ENCODE assay signal across 11 mouse cellular contexts in the genomic region with DNA sequence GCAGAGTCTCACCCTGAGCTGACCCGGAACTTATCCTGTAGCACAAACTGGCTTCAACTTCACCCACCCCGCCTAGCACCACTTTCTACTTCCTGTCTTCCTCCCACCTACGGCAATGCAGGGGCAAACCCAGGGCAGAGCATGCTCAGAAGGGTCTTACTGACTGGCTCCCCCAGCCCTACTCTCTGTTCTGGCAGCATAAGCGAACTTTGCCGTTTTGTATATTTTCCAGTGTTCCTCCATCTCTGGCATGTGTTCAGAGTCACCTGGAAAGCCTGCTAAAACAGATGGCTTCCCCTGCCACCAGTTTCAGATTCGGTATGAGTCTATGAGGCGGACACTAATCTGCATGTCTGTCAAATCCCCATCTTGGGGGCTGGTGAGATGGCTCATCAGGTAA. TPM values are rescaled to one million over a fixed set of nuclear protein-coding genes. Genes with fewer than 3 reads are reported as not detected.
DNase-seq lines count a peak whose midpoint lies in the region; ATAC-seq lines count a peak whose summit lies in the region.
"Had no signal": no experiment of that assay in that cellular context is flagged by ENCODE, and none has a peak within 500 bp of the region (broad histone marks: within the 10 kb centered on the region; RNA-seq: fewer than 3 reads in every experiment).

No protein-coding gene starts in this region.

- no peaks in the 10 kb centered on the region for H3K36me3 ChIP-seq in kidney, embryonic 14.5 days (ENCODE audit: control insufficient read depth, insufficient read depth, low read length)
- H3K36me3 ChIP-seq in splenic B cell, adult 2 months (ENCODE audit: control insufficient read depth, insufficient read depth, low read length, poor library complexity, severe bottlenecking), result no peaks in the 10 kb centered on the region
- H3K36me3 ChIP-seq: limb, embryonic 15.5 days had no signal

- H3K4me1 ChIP-seq in kidney, embryonic 14.5 days (ENCODE audit: control insufficient read depth, insufficient read depth, low read length), result peaks cover 14% of the 10 kb centered on the region

- H3K27me3 ChIP-seq in kidney, embryonic 14.5 days (ENCODE audit: control insufficient read depth, insufficient read depth, low read length), result no peaks in the 10 kb centered on the region
- H3K27me3 ChIP-seq in splenic B cell, adult 2 months (ENCODE audit: control insufficient read depth, insufficient read depth, low read length, poor library complexity, severe bottlenecking), result no peaks in the 10 kb centered on the region
- H3K27me3 ChIP-seq: forebrain, embryonic 13.5 days; limb, embryonic 15.5 days had no signal

- H3K9me3 ChIP-seq in kidney, embryonic 14.5 days (ENCODE audit: control insufficient read depth, low read length), result no peaks in the 10 kb centered on the region
- H3K9me3 ChIP-seq: forebrain, embryonic 13.5 days; limb, embryonic 15.5 days had no signal

- H3K9ac ChIP-seq in kidney, embryonic 14.5 days (ENCODE audit: low read depth, low read length), result no peak overlapping the region
- H3K9ac ChIP-seq: forebrain, embryonic 13.5 days; limb, embryonic 15.5 days had no signal

- no peak overlapping the region for H3K4me3 ChIP-seq in kidney, embryonic 14.5 days (ENCODE audit: low read length)
- H3K4me3 ChIP-seq: forebrain, embryonic 13.5 days; limb, embryonic 15.5 days had no signal

- 62% methylated on average over 7 of the region's 7 CpGs for WGBS in kidney, embryonic 14.5 days

- H3K4me2 ChIP-seq in kidney, embryonic 14.5 days (replicated peaks; ENCODE audit: low read depth, low read length), result no peak overlapping the region
- H3K4me2 ChIP-seq: forebrain, embryonic 13.5 days; limb, embryonic 15.5 days had no signal

- no peak overlapping the region for H3K27ac ChIP-seq in kidney, embryonic 14.5 days (ENCODE audit: low read depth, low read length)
- H3K27ac ChIP-seq: forebrain, embryonic 13.5 days; limb, embryonic 15.5 days; macrophage had no signal

- no peak for ATAC-seq in kidney, embryonic 14.5 days (ENCODE audit: low FRiP score, low TSS enrichment)
- ATAC-seq: forebrain, embryonic 13.5 days had no signal

- peak; percentile 27 for DNase-seq in cerebellum, adult 11 months
- DNase-seq in cerebellum, postnatal 4 days (ENCODE audit: low spot score in 2 of 2), result no peak
- peak; percentile 21 for DNase-seq in kidney, postnatal 14 days
- peak; percentile 79 for DNase-seq in brain, adult 2 months (ENCODE audit: low read depth, low spot score)
- peak; percentile 86 for DNase-seq in splenic B cell, adult 2 months (ENCODE audit: low read depth, low spot score)
- no peak for DNase-seq in frontal cortex, adult 2 months (ENCODE audit: extremely low spot score in 1 of 2, low spot score in 1 of 2)
- no peak for DNase-seq in c-Kit-positive CD71-positive TER-119-positive erythroid progenitor cells, embryonic 14.5 days (ENCODE audit: low spot score)

RNA-seq across cellular contexts. Expression of gene Fam167b, which starts 2.0 kb away (rescaled TPM):
- 17.7 and 19.7 TPM in 2 replicates for polyA plus RNA-seq in kidney, embryonic 14.5 days (2014; fragmentation: Nextera tagmentation; extraction: Ambion mirVana)
- polyA plus RNA-seq in frontal cortex, adult 2 months (2012; rRNA removed), result 0.84 and 1.4 TPM in 2 replicates
- polyA plus RNA-seq: macrophage had no signal

RNA-seq across cellular contexts. Expression of gene Lck, which starts 6.9 kb away (rescaled TPM):
- 11.4 and 14.1 TPM in 2 replicates for polyA plus RNA-seq in kidney, embryonic 14.5 days (2014; fragmentation: Nextera tagmentation; extraction: Ambion mirVana)
- polyA plus RNA-seq in frontal cortex, adult 2 months (2012; rRNA removed), result 3.4 and 3.9 TPM in 2 replicates

RNA-seq across cellular contexts. Expression of gene Eif3i, which starts 20.1 kb away (rescaled TPM):
- 340 and 401 TPM in 2 replicates for polyA plus RNA-seq in kidney, embryonic 14.5 days (2014; fragmentation: Nextera tagmentation; extraction: Ambion mirVana)
- 215 and 219 TPM in 2 replicates for polyA plus RNA-seq in frontal cortex, adult 2 months (2012; rRNA removed)

RNA-seq across cellular contexts. Expression of gene Tmem234, which starts 20.1 kb away (rescaled TPM):
- 213 and 219 TPM in 2 replicates for polyA plus RNA-seq in kidney, embryonic 14.5 days (2014; fragmentation: Nextera tagmentation; extraction: Ambion mirVana)
- 139 and 143 TPM in 2 replicates for polyA plus RNA-seq in frontal cortex, adult 2 months (2012; rRNA removed)

RNA-seq across cellular contexts. Expression of gene Dcdc2b, which starts 33.7 kb away (rescaled TPM):
- 1.9 and 2.0 TPM in 2 replicates for polyA plus RNA-seq in kidney, embryonic 14.5 days (2014; fragmentation: Nextera tagmentation; extraction: Ambion mirVana)
- polyA plus RNA-seq in frontal cortex, adult 2 months (2012; rRNA removed), result 11.6 and 13.7 TPM in 2 replicates

Comparison
In these comparisons a context has a peak if more than half of its experiments do, and no peak if none do; other contexts are left out.
1. DNase-seq: peak in cerebellum, adult 11 months (single experiment), kidney, postnatal 14 days (single experiment), brain, adult 2 months (single experiment) and splenic B cell, adult 2 months (single experiment); none in cerebellum, postnatal 4 days (0 of 2), frontal cortex, adult 2 months (0 of 2) and c-Kit-positive CD71-positive TER-119-positive erythroid progenitor cells, embryonic 14.5 days (single experiment).